Mouse (Mus musculus) megakaryocyte progenitor cell, adult 5-6 weeks (primary cell): ENCODE data around the gene BC004004. TPM values are rescaled to one million over a fixed set of nuclear protein-coding genes. Genes with fewer than 3 reads are reported as not detected.
"Not testable (repeated sequence)": the region's sequence is repeated elsewhere in the genome, so short reads cannot be mapped to it uniquely, and the experiment has no call there.

Source experiments
- ATAC-seq: replicated peaks from 2 replicates; pipeline ENCODE4 v1.8.0; 2016; ENCODE audit warnings: mild to moderate bottlenecking, moderate TSS enrichment, inconsistent platforms; ENCODE audit not compliant: poor library complexity
- total RNA-seq, 2 experiments: library from RNA; stranded (forward) in 1 of 2; stranded (reverse) in 1 of 2; fragments of 157-497, 149-512 nt in 1 of 2; fragments of 200-1000 nt in 1 of 2; gene quantifications; 2 replicates each; pipeline versions ENCODE4 v1.2.3 to v1.2.4; 2015 to 2017

The BC004004 gene
- 85.3 and 97.7 TPM in 2 replicates for total RNA-seq (2015)
- total RNA-seq (2017) = 84.9 and 99.2 TPM in 2 replicates

DNA sequence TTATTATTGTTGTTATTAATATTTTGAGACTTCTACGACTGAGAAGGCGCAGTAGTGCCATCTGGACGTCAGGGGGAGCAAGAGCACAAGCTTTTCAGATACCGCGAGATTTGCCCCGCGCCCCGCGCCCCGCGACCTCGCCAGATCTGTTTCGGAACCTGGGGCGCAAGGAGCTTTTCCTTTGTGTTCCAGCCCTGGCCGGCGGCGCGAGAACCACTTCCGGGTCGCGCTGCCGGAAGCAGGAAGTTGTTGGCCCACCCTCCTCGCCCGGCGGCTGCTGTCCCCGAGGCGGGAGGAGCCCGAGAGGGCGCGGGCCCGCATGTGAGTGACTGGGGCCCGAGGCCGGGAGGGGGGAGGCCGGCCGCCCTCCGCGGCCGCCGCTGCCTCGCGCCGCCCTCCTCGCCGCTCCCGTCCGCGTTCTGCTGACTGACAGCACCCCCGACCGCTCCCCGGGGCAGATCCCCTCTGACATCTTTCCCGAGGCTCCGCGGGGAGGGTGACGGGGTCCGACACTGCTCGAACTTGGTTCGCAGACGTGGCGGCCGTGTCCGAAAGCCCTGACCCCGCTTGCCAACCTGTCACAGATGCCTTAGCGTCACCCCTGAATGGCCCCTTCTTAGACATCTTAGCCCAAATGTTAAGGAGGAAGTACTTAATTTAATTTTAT lies at the start of gene BC004004:
TSS of gene BC004004 (plus strand) at position 107 of the 667 bp plus-strand sequence.
- peak; percentile 89 for ATAC-seq

DNA sequence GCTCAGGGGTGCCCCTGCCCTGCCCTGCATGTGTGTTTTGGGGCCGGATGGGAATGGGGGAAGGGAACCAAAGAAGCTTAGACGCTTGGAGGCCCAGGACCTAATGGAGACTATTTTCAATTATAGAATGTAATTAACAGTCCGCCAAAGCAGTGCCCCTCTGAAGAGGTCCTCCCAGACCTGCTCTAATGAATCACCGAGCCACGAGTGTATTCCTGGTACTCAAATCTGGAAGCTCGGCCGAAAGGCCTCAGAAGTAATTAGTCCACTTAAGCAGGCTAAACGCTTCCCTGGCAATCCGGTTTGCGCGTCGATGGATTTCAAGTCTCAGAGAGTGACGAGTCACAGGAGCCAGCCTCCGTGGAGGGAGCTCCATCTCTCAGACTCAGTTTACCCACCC lies 48.0 kb upstream of the BC004004 start:
- no peak for ATAC-seq

- ATAC-seq = no peak
These were observed 37.5 kb upstream of the BC004004 start for GRCm38 (mm10) chr17:29231109-29231508.

GRCm38 (mm10) chr17:29236111-29236510 lies 32.5 kb upstream of the BC004004 start:
- no peak for ATAC-seq

DNA sequence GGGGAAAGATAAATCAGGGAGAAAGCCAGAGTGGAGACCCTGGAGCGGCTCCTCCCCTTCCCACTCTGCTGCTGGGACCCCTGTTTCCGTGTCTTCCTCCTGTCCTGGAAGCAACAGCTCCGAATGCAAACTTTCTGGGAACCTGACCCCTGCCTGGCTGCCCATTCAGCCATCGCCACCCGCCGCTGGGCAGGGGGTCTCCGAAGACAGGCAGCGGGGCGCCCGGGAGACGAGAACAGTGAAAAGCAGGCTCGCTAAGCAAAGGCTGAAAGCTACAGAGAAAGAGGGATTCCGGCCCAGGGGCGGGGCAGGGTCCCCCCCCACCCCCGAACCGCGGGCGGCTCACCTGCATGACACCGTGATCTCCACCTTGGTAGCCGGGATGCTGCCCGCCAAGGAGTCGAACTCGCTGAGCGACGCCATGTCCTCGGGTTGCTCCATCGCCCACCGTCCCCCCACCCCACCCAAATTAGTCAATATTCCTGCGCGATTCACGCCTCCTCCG lies 31.3 kb upstream of the BC004004 start:
- ATAC-seq = no peak

DNA sequence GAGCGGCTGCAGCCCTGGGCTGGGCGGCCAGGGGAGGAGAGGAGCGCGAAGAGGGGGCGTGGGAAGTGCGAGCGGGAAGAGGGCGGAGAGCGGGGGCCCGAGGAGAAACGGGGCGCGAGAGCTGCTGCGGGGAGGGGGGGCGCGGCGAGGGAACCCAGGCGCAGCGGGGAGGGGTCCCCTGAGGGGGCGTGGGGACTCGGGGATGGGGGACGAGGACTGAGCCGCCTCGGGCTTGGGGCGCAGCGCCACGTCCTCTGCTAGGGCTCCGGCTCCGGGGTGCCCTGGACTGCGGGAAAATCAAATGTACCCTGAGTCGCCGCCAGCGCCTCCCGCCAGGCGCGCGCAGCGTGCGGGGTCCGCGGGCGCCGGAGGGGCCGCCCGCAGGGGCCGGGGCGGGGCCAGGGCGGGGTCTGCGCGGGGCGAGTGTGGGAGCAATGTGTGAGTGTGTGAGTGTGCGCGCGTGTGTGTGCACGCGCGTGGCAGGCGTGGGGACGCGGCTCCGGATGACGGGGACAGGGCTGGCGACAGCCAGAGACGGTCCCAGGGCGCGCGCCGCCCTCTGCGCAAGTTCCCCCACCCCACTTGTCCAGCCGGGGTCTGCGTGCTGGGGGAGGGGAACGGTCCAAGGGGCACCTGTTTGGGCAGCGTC lies 30.7 kb upstream of the BC004004 start, which contains the start of gene Cpne5:
TSS of gene Cpne5 (minus strand) at position 396 of the 649 bp plus-strand sequence.
- 0 out of 2 replicates have a peak, but pooled peaks have one; percentile 34 for ATAC-seq

- ATAC-seq = peak; percentile 17; the same call in 1 of the 2 replicates
These were observed 30.1 kb upstream of the BC004004 start for GRCm38 (mm10) chr17:29238421-29238945.

- no peak for ATAC-seq
These were observed 23.7 kb upstream of the BC004004 start for GRCm38 (mm10) chr17:29244912-29245311.

- peak; percentile 71 for ATAC-seq
These were observed 22.9 kb upstream of the BC004004 start for GRCm38 (mm10) chr17:29245725-29246124.

GRCm38 (mm10) chr17:29246602-29247001 lies 22.0 kb upstream of the BC004004 start:
- ATAC-seq = peak; percentile 61

DNA sequence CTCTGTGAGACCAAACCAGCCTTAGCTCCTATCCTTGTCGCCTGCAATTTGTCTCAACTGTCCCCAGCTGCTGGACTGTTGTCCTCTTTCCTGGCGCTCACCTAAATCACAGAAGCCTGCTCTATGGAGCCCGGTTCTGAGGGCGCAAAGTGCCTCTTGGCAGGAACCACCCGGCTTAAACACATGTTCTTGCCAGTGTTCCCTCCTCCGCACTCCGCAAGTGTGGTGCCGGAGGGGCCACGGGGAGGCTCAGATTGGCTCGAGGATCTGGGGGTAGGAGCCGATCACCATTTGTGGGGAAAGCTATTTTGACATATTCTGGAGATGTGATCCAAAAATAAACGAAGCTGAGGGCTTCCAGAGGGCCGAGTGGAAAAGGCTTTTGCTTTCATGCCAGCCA lies 20.7 kb upstream of the BC004004 start:
- ATAC-seq = no peak

GRCm38 (mm10) chr17:29249512-29249911 lies 19.1 kb upstream of the BC004004 start:
- ATAC-seq = peak; percentile 48

DNA sequence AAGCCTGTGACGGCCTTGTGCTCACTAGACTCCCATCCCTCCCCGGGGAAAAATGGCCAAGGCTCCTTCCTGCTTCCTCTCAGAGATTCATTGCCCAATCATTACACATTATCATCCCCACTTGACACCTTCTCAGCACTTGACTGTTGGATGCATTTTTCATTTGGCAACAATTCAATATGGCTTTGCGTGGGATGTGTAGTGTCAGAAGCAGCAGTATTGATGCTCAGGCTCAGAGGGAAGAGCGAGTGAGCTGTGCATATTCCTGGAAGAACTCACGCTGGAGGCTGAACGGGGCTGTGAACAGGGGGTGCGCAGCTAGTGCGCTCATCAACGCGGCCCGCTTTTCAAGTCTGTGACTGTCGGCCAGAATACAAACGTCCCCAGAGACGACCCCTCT lies 17.6 kb upstream of the BC004004 start:
- not testable (repeated sequence) for ATAC-seq

DNA sequence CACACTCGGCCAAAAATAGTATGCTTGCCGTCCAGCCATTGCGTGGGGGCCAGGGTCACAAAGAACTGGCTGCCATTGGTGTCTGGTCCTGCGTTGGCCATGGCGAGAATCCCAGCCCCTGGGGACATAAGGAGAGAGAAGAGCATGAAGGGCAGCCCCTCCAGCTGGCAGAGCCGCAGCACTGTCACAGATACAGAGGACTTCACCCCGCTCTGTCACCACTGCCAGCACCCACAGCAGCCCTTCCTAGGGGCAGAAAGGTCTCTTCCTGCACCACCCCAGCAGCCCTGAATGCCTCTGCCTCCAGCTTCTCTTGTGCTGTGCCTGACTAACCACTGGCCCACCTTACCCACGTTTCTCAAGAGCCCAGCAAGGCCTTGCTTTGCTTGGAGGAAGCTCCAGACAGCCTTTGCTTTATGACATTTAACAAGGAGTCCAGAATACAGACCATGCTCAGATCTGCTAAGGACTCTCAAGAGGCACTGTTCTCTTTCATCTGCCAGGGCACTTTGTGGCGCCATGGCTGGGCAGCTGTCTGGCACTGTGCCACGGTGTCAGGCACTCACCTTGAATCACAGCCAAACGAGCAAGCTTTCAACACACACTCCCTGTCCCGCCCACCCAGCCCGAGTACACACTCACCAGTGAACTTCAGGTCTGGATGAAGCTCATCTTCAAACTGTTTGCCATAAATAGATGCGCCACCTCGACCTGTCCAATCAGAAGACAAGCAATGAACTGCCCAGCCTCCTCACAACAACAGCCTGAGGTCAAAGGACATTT lies 16.8 kb upstream of the BC004004 start:
- ATAC-seq = no peak

GRCm38 (mm10) chr17:29253236-29253635 lies 15.4 kb upstream of the BC004004 start:
- ATAC-seq = no peak

DNA sequence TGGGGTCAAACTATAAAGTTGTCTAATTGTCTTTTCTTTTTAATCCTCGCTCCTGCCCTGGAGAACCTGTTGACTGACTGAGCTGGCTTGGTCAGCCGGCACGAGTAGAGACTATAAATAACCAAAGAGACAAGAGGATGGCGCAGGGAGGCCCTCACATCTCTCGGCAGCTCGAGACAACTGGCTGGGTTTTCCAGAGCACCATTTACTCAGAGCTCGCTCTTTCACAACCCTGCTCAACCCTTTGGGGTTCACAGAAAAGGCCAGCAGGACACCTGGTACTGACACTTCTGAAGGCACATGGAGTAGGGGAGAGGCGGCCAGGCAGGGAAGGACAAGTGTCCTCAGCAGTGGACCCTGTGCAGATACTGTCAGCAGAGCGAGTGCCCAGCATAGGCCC lies 14.9 kb upstream of the BC004004 start:
- no peak for ATAC-seq

- ATAC-seq = not testable (repeated sequence)
These were observed 13.8 kb upstream of the BC004004 start for GRCm38 (mm10) chr17:29254784-29255183.

DNA sequence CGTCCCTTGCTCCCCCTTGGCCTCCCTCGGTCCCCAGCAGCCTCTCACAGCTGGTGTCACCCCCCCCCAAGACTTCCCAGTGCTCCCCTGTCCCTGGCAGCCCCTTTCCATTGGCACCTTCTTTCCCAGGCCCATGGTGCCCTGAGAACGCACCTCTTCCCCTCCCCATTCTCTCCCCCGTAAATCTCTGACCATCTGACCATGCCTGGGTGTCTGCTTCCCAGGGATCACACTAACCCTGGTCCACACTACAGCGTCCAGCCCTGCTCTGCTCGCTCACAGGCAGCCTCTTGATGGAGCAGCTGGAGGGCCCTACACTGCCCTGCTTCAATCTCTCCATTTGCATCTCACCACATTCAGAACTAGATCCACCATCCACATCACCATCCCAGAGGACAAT lies 12.1 kb upstream of the BC004004 start:
- ATAC-seq = no peak

- ATAC-seq = no peak; the same call in 1 of the 2 replicates
These were observed 11.5 kb upstream of the BC004004 start for GRCm38 (mm10) chr17:29257001-29257511.

- no peak for ATAC-seq
These were observed 10.5 kb upstream of the BC004004 start for GRCm38 (mm10) chr17:29258025-29258558.

GRCm38 (mm10) chr17:29258921-29259320 lies 9.7 kb upstream of the BC004004 start:
- ATAC-seq = no peak
